Mouse (Mus musculus) midbrain, embryonic 15.5 days (tissue): ENCODE results near the gene Minos1. TPM values are rescaled to one million over a fixed set of nuclear protein-coding genes. Genes with fewer than 3 reads are reported as not detected.

Experiments used
- polyA plus RNA-seq: library from polyadenylated mRNA; unstranded; fragments of >200 nt; fragmentation: Nextera tagmentation; extraction: Ambion mirVana; gene quantifications from 2 replicates; pipeline ENCODE4 v1.2.1, GENCODE M21; 2015

The Minos1 gene
- polyA plus RNA-seq, 1 experiment from 2014 or later, result 323 TPM

Other genes starting within 250 kb of the Minos1 start
- gene Otud3, start 217.2 kb downstream of the Minos1 start, polyA plus RNA-seq, result 2.4 and 2.8 TPM in 2 replicates
- gene Rnf186, start 164.0 kb downstream of the Minos1 start, polyA plus RNA-seq, result 0.58 TPM in 1 of 2 replicates, not detected in the other
- 0.64 and 0.75 TPM in 2 replicates for gene Tmco4, start 158.2 kb downstream of the Minos1 start, polyA plus RNA-seq
- gene Htr6, start 55.5 kb downstream of the Minos1 start, polyA plus RNA-seq, result 0.50 and 0.56 TPM in 2 replicates
- 42.3 and 50.7 TPM in 2 replicates for gene Nbl1, start 38.1 kb downstream of the Minos1 start, polyA plus RNA-seq
- gene Capzb, start 61.8 kb upstream of the Minos1 start, polyA plus RNA-seq, result 330 and 331 TPM in 2 replicates
- gene Pqlc2, start 179.6 kb upstream of the Minos1 start, polyA plus RNA-seq, result 16.3 TPM in 2 replicates
- gene Akr7a5, start 179.6 kb upstream of the Minos1 start, polyA plus RNA-seq, result 68.5 and 72.1 TPM in 2 replicates
- gene Mrto4, start 221.5 kb upstream of the Minos1 start, polyA plus RNA-seq, result 81.7 and 88.6 TPM in 2 replicates
- 47.6 and 50.8 TPM in 2 replicates for gene Emc1, start 221.5 kb upstream of the Minos1 start, polyA plus RNA-seq
- gene Ubr4, start 221.5 kb upstream of the Minos1 start, polyA plus RNA-seq, result 101 and 111 TPM in 2 replicates